Comparison of ENCODE assay signal across 23 mouse cellular contexts in the genomic region with DNA sequence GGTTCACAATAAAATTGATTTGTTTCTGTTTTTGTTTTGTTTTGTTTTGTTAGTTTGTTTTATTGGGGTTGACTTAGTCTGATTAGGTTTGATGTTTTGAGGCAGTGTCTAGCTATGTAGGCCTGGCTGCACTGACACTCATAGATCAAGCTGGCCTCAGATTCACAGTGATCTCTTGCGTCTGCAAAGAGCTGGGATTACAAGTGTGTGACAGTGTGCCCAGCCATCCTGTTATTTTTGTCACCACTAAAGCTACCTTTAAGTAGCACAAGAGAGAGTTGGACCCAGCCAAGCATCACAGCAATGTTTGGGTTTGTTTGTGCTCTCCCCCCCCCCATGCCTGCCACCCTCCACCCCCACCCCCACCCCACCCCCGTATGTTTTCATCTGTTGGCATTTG. TPM values are rescaled to one million over a fixed set of nuclear protein-coding genes. Genes with fewer than 3 reads are reported as not detected.
DNase-seq lines count a peak whose midpoint lies in the region.
"Had no signal": no experiment of that assay in that cellular context is flagged by ENCODE, and none has a peak within 500 bp of the region (broad histone marks: within the 10 kb centered on the region; RNA-seq: fewer than 3 reads in every experiment).

No protein-coding gene starts in this region.

- H3K4me3 ChIP-seq in limb, embryonic 10.5 days: no peak overlapping the region
- H3K4me3 ChIP-seq: embryonic facial prominence, embryonic 12.5 days; forebrain, embryonic 13.5 days; forebrain, embryonic 15.5 days had no signal

- peaks cover 6% of the 10 kb centered on the region; the same call in 1 of the 2 replicates for H3K36me3 ChIP-seq in limb, embryonic 10.5 days

- peaks cover 37% of the 10 kb centered on the region for H3K4me1 ChIP-seq in limb, embryonic 10.5 days

- DNase-seq in gastrocnemius, adult 18-20 months (ENCODE audit: low spot score): peak; percentile 66
- no peak for DNase-seq in gastrocnemius, postnatal 10 days
- peak; percentile 38 for DNase-seq in gastrocnemius, postnatal 25 days
- DNase-seq in gastrocnemius, postnatal 36 days: no peak
- peak; percentile 9 for DNase-seq in A20 (ENCODE audit: low read depth, low spot score)
- DNase-seq in skeletal muscle tissue, adult 2 months (ENCODE audit: low read depth, low spot score): peak; percentile 77
- no peak for DNase-seq in limb, embryonic 10.5 days (ENCODE audit: low spot score)
- DNase-seq: adrenal gland, adult 8-10 months; adrenal gland, postnatal 14 days; adrenal gland, postnatal 36 days; cerebellum, adult 11-12 months; cerebellum, adult 2 months; cerebellum, adult 9-10 months; cerebellum, postnatal 10 days; cerebellum, postnatal 25 days had no signal

- H3K27ac ChIP-seq in limb, embryonic 10.5 days: no peak overlapping the region
- H3K27ac ChIP-seq: embryonic facial prominence, embryonic 12.5 days; forebrain, embryonic 13.5 days; forebrain, embryonic 15.5 days had no signal

- intact Hi-C loops in gastrocnemius, postnatal 36 days (cut with DNase I): no loop called here

- H3K27me3 ChIP-seq in limb, embryonic 10.5 days (ENCODE audit: low read depth, poor library complexity, severe bottlenecking): peaks cover 8% of the 10 kb centered on the region; the same call in 1 of the 2 replicates
- H3K27me3 ChIP-seq: Patski had no signal

- 81% methylated on average over 2 of the region's 2 CpGs for WGBS in limb, embryonic 10.5 days

- no peaks in the 10 kb centered on the region for H3K9me3 ChIP-seq in limb, embryonic 10.5 days (replicated peaks)
- H3K9me3 ChIP-seq: embryonic facial prominence, embryonic 10.5 days; embryonic facial prominence, embryonic 12.5 days; forebrain, embryonic 13.5 days; forebrain, embryonic 15.5 days; G1E had no signal

RNA-seq across cellular contexts. Expression of a gene that starts 1.2 kb away (rescaled TPM):
- 10 to 100 TPM; 18.4 to 22.7 TPM for total RNA-seq in gastrocnemius, adult 18-20 months (2021)
- total RNA-seq in gastrocnemius, postnatal 10 days (2021): 10 to 100 TPM; 21.7 to 25.4 TPM
- 10 to 100 TPM; 16.1 to 18.3 TPM for total RNA-seq in gastrocnemius, postnatal 25 days (2021)
- total RNA-seq in gastrocnemius, postnatal 36 days (2021): 10 to 100 TPM; 15.4 to 16.7 TPM
- 73.9 and 77.2 TPM in 2 replicates for polyA plus RNA-seq in limb, embryonic 10.5 days (2016; fragmentation: Nextera tagmentation; extraction: Ambion mirVana)

RNA-seq across cellular contexts. Expression of a gene that starts 5.9 kb away (rescaled TPM):
- 100 to 1,000 TPM; 271 to 315 TPM for total RNA-seq in gastrocnemius, adult 18-20 months (2021)
- 10 to 100 TPM; 61.2 to 65.0 TPM for total RNA-seq in gastrocnemius, postnatal 10 days (2021)
- 100 to 1,000 TPM; 200 to 220 TPM for total RNA-seq in gastrocnemius, postnatal 25 days (2021)
- 100 to 1,000 TPM; 216 to 338 TPM for total RNA-seq in gastrocnemius, postnatal 36 days (2021)
- 7.7 and 10.1 TPM in 2 replicates for polyA plus RNA-seq in limb, embryonic 10.5 days (2016; fragmentation: Nextera tagmentation; extraction: Ambion mirVana)

RNA-seq across cellular contexts. Expression of a gene that starts 20.0 kb away (rescaled TPM):
- total RNA-seq in gastrocnemius, adult 18-20 months (2021): 10 to 100 TPM; 12.7 to 13.9 TPM
- total RNA-seq in gastrocnemius, postnatal 10 days (2021): 10 to 100 TPM; 24.2 to 25.2 TPM
- 10 to 100 TPM; 10.8 to 11.3 TPM for total RNA-seq in gastrocnemius, postnatal 25 days (2021)
- 10 to 100 TPM; 10.1 to 12.8 TPM for total RNA-seq in gastrocnemius, postnatal 36 days (2021)
- polyA plus RNA-seq in limb, embryonic 10.5 days (2016; fragmentation: Nextera tagmentation; extraction: Ambion mirVana): 270 and 284 TPM in 2 replicates

RNA-seq across cellular contexts. Expression of a gene that starts 38.0 kb away (rescaled TPM):
- total RNA-seq in gastrocnemius, adult 18-20 months (2021): under 1 TPM; 0.31 to 0.39 TPM
- total RNA-seq in gastrocnemius, postnatal 10 days (2021): 1 to 10 TPM; 2.8 to 2.9 TPM
- under 1 TPM; 0.38 to 0.43 TPM for total RNA-seq in gastrocnemius, postnatal 25 days (2021)
- under 1 TPM; 0.31 to 0.52 TPM for total RNA-seq in gastrocnemius, postnatal 36 days (2021)
- polyA plus RNA-seq in limb, embryonic 10.5 days (2016; fragmentation: Nextera tagmentation; extraction: Ambion mirVana): 0.04 and 0.13 TPM in 2 replicates
- total RNA-seq: adrenal gland, adult 18-20 months had no signal
- polyA plus RNA-seq: activated CD4-positive, CD25-positive, alpha-beta regulatory T cell, adult 4 months; G1E had no signal

RNA-seq across cellular contexts. Expression of a gene that starts 47.1 kb away (rescaled TPM):
- total RNA-seq in gastrocnemius, adult 18-20 months (2021): 1 to 10 TPM; 7.4 to 8.1 TPM
- total RNA-seq in gastrocnemius, postnatal 10 days (2021): 10 to 100 TPM in 1 of 2 experiments, 1 to 10 TPM in 1; 9.0 to 14.5 TPM
- total RNA-seq in gastrocnemius, postnatal 25 days (2021): 10 to 100 TPM in 1 of 2 experiments, 1 to 10 TPM in 1; 8.8 to 10.3 TPM
- 10 to 100 TPM; 10.8 to 11.0 TPM for total RNA-seq in gastrocnemius, postnatal 36 days (2021)
- polyA plus RNA-seq in limb, embryonic 10.5 days (2016; fragmentation: Nextera tagmentation; extraction: Ambion mirVana): 22.7 and 22.8 TPM in 2 replicates

Comparison
In these comparisons a context has a peak if more than half of its experiments do, and no peak if none do; other contexts are left out.
1. DNase-seq: peak in gastrocnemius, adult 18-20 months (single experiment), gastrocnemius, postnatal 25 days (single experiment), A20 (single experiment) and skeletal muscle tissue, adult 2 months (single experiment); none in gastrocnemius, postnatal 10 days (single experiment), gastrocnemius, postnatal 36 days (0 of 2) and limb, embryonic 10.5 days (single experiment).